Mouse (Mus musculus) brain, embryonic 14.5 days (tissue): ENCODE results near the gene Sh3rf1.

ENCODE experiments used
- CTCF ChIP-seq: fragments of 200-500 bp; IDR thresholded peaks from 2 replicates; pipeline ENCODE4 v1.5.1; 2012; ENCODE audit warnings: inconsistent platforms, mild to moderate bottlenecking, moderate library complexity, borderline replicate concordance; ENCODE audit not compliant: insufficient read depth, insufficient read length; ENCODE audit errors: extremely low read depth
- POLR2A ChIP-seq: fragments of 200-500 bp; IDR thresholded peaks from 2 replicates; pipeline ENCODE4 v1.6.1; 2012; ENCODE audit warnings: mild to moderate bottlenecking, inconsistent platforms, borderline replicate concordance; ENCODE audit not compliant: poor library complexity, insufficient read depth, insufficient read length, severe bottlenecking; ENCODE audit errors: extremely low read depth

GRCm38 (mm10) chr8:61324363-61324914 is 100.8 kb downstream of the Sh3rf1 start:
- no peak for TF ChIP-seq POLR2A
- no peak for TF ChIP-seq CTCF
